Mouse (Mus musculus) midbrain, postnatal 0 days (tissue): ENCODE measurements around the gene Casq2. TPM values are rescaled to one million over a fixed set of nuclear protein-coding genes. Genes with fewer than 3 reads are reported as not detected.

Experiments
- ATAC-seq: fragments of 200-750 bp; cut with Nextera tagmentation; 2 replicates; pipeline ENCODE4 v1.8.0; 2017; ENCODE audit warnings: moderate number of reproducible peaks, mild to moderate bottlenecking, moderate TSS enrichment, moderate library complexity; ENCODE audit not compliant: low FRiP score
- DNase-seq: peaks from one replicate; pipeline ENCODE4 v3.0.0-alpha.2; 2015; ENCODE audit warnings: low spot score
- H3K27ac ChIP-seq: fragments of 300-500 bp; sonication (generic); 2 replicates; pipeline ENCODE4 v1.5.1; 2014; ENCODE audit warnings: low read depth, mild to moderate bottlenecking, low read length, mixed read lengths
- H3K27me3 ChIP-seq: fragments of 300-500 bp; sonication (generic); 2 replicates; pipeline ENCODE4 v1.6.1; 2014; ENCODE audit warnings: low read length, control low read depth, mixed read lengths; ENCODE audit not compliant: insufficient read depth
- H3K36me3 ChIP-seq: fragments of 300-500 bp; sonication (generic); 2 replicates; pipeline ENCODE4 v1.6.1; 2014; ENCODE audit warnings: low read length, control low read depth, mixed read lengths; ENCODE audit not compliant: insufficient read depth
- H3K4me1 ChIP-seq: fragments of 300-500 bp; sonication (generic); 2 replicates; pipeline ENCODE4 v1.6.1; 2014; ENCODE audit warnings: mild to moderate bottlenecking, control low read depth, antibody characterized with exemption, low read length, mixed read lengths; ENCODE audit not compliant: insufficient read depth
- H3K4me2 ChIP-seq: fragments of 300-500 bp; sonication (generic); 2 replicates; pipeline ENCODE4 v1.6.1; 2014; ENCODE audit warnings: low read depth, mild to moderate bottlenecking, low read length, mixed read lengths; ENCODE audit not compliant: poor library complexity, severe bottlenecking
- H3K4me3 ChIP-seq: fragments of 300-500 bp; sonication (generic); 2 replicates; pipeline ENCODE4 v1.5.1; 2014; ENCODE audit warnings: low read depth, mild to moderate bottlenecking, low read length, moderate library complexity
- H3K9ac ChIP-seq: fragments of 300-500 bp; sonication (generic); replicated peaks from 2 replicates; pipeline ENCODE4 v1.6.1; 2014; ENCODE audit warnings: mild to moderate bottlenecking, low read length, moderate library complexity, mixed read lengths; ENCODE audit not compliant: poor library complexity, severe bottlenecking
- H3K9me3 ChIP-seq: fragments of 300-500 bp; sonication (generic); 2 replicates; pipeline ENCODE4 v1.6.1; 2016; ENCODE audit warnings: low read length, control low read depth
- CTCF ChIP-seq: IDR thresholded peaks from 2 replicates; pipeline ENCODE4 v1.5.1; 2016; ENCODE audit warnings: antibody characterized with exemption, mild to moderate bottlenecking
- WGBS: fragments of 180-500 bp; shearing (Covaris S2); extraction: QIAGEN DNeasy Blood & Tissue Kit; methylation state at CpG from one replicate; pipeline ENCODE4 v1.1.7; 2014; 5-methylcytosine and 5-hydroxymethylcytosine counted together
- polyA plus RNA-seq: library from polyadenylated mRNA; unstranded; fragments of >200 nt; fragmentation: Nextera tagmentation; extraction: Ambion mirVana; gene quantifications from 2 replicates; pipeline ENCODE4 v1.2.1, GENCODE M21; 2015
- total RNA-seq: library from RNA; depleted of rRNA; stranded (reverse); fragments of >200 nt; gene quantifications from 2 replicates; pipeline ENCODE4 v1.2.3, GENCODE M21; 2014

Gene Casq2
- total and polyA plus RNA-seq, 2 experiments from 2014 or later: 0.84 to 0.93 TPM

- Histone ChIP-seq H3K27ac (no peak overlapping the region), H3K9ac (no peak overlapping the region), H3K4me1 (no peaks in the 10 kb centered on the region), H3K36me3 (no peaks in the 10 kb centered on the region), H3K4me3 (no peak overlapping the region), H3K9me3 (no peaks in the 10 kb centered on the region), H3K4me2 (no peak overlapping the region), H3K27me3 (no peaks in the 10 kb centered on the region)
- no peak for ATAC-seq
- no peak for DNase-seq
- TF ChIP-seq CTCF: peak; percentile 39
- WGBS: 65% methylated on average over 6 of the region's 6 CpGs
Observed at GRCm38 (mm10) chr3:102130478-102130877, 44.3 kb downstream of the Casq2 start.

- H3K27me3 ChIP-seq: no peaks in the 10 kb centered on the region
- WGBS: 71% methylated on average over 9 of the region's 9 CpGs
- no peaks in the 10 kb centered on the region for H3K36me3 ChIP-seq
- DNase-seq: no peak
- 0 out of 2 replicates have a peak overlapping the region, but pooled peaks have one; percentile 43 for H3K27ac ChIP-seq
- no peaks in the 10 kb centered on the region for H3K9me3 ChIP-seq
- no peak overlapping the region for H3K4me3 ChIP-seq
- TF ChIP-seq CTCF: no peak
- H3K4me1 ChIP-seq: no peaks in the 10 kb centered on the region
- H3K4me2 ChIP-seq: no peak overlapping the region
- ATAC-seq: peak; percentile 61
- H3K9ac ChIP-seq: no peak overlapping the region
Observed at GRCm38 (mm10) chr3:102131627-102132324, 45.6 kb downstream of the Casq2 start.

GRCm38 (mm10) chr3:102135389-102136113 lies 49.3 kb downstream of the Casq2 start:
- Histone ChIP-seq H3K4me2 (no peak overlapping the region), H3K27ac (no peak overlapping the region), H3K4me3 (no peak overlapping the region), H3K27me3 (no peaks in the 10 kb centered on the region), H3K9me3 (no peaks in the 10 kb centered on the region), H3K36me3 (no peaks in the 10 kb centered on the region), H3K4me1 (no peaks in the 10 kb centered on the region), H3K9ac (no peak overlapping the region)
- ATAC-seq (no peak), DNase-seq (no peak)
- TF ChIP-seq CTCF: no peak
- whole genome bisulfite sequencing: 27% methylated on average over 10 of the region's 10 CpGs

- H3K4me3 ChIP-seq: no peak overlapping the region
- 49% methylated on average over 10 of the region's 10 CpGs for WGBS
- DNase-seq: peak; percentile 37
- peak; percentile 44 for ATAC-seq
- no peaks in the 10 kb centered on the region for H3K4me1 ChIP-seq
- peak overlapping the region; percentile 47; the same call in 1 of the 2 replicates for H3K27ac ChIP-seq
- H3K36me3 ChIP-seq: no peaks in the 10 kb centered on the region
- no peak for TF ChIP-seq CTCF
- H3K4me2 ChIP-seq: no peak overlapping the region
- no peaks in the 10 kb centered on the region for H3K9me3 ChIP-seq
- H3K9ac ChIP-seq: no peak overlapping the region
- no peaks in the 10 kb centered on the region for H3K27me3 ChIP-seq
Observed at GRCm38 (mm10) chr3:102137158-102137557, 50.9 kb downstream of the Casq2 start.

GRCm38 (mm10) chr3:102138899-102139298 lies 52.7 kb downstream of the Casq2 start:
- 33% methylated on average over 6 of the region's 6 CpGs for WGBS
- H3K4me3 ChIP-seq: no peak overlapping the region
- DNase-seq (no peak), ATAC-seq (no peak)
- no peak overlapping the region for H3K4me2 ChIP-seq
- no peaks in the 10 kb centered on the region for H3K27me3 ChIP-seq
- no peaks in the 10 kb centered on the region for H3K4me1 ChIP-seq
- no peak overlapping the region for H3K9ac ChIP-seq
- H3K36me3 ChIP-seq: no peaks in the 10 kb centered on the region
- H3K27ac ChIP-seq: no peak overlapping the region
- H3K9me3 ChIP-seq: no peaks in the 10 kb centered on the region
- TF ChIP-seq CTCF: no peak

GRCm38 (mm10) chr3:102140606-102141005 lies 54.4 kb downstream of the Casq2 start:
- 92% methylated on average over 6 of the region's 6 CpGs for WGBS
- H3K27me3 ChIP-seq: no peaks in the 10 kb centered on the region
- H3K9me3 ChIP-seq: no peaks in the 10 kb centered on the region
- no peak for ATAC-seq
- no peak for DNase-seq
- H3K36me3 ChIP-seq: no peaks in the 10 kb centered on the region
- no peak overlapping the region for H3K4me2 ChIP-seq
- no peak overlapping the region for H3K9ac ChIP-seq
- H3K4me1 ChIP-seq: no peaks in the 10 kb centered on the region
- no peak overlapping the region for H3K4me3 ChIP-seq
- no peak for TF ChIP-seq CTCF
- H3K27ac ChIP-seq: no peak overlapping the region
